In genomic region chr4:81928581-81929244, GRCm38 (mm10) we compare ENCODE assay signal across 16 mouse cellular contexts.
DNase-seq lines count a peak whose midpoint lies in the region; ATAC-seq and TF ChIP-seq lines count a peak whose summit lies in the region.
"Had no signal": no experiment of that assay in that cellular context is flagged by ENCODE, and none has a peak within 500 bp of the region (broad histone marks: within the 10 kb centered on the region; RNA-seq: fewer than 3 reads in every experiment).

No protein-coding gene starts in this region.

- no peaks in the 10 kb centered on the region for H3K27me3 ChIP-seq in lung, embryonic 14.5 days (ENCODE audit: insufficient read depth, low read length)
- H3K27me3 ChIP-seq in hindbrain, embryonic 13.5 days: no peaks in the 10 kb centered on the region
- no peaks in the 10 kb centered on the region; the same call in 1 of the 2 replicates for H3K27me3 ChIP-seq in kidney, adult 2 months (replicated peaks; ENCODE audit: control insufficient read depth, insufficient read depth, low read length)
- H3K27me3 ChIP-seq: hindbrain, embryonic 12.5 days; intestine, embryonic 15.5 days; liver, embryonic 15.5 days; megakaryocyte, embryonic 14.5 days had no signal

- WGBS in lung, embryonic 14.5 days: 19% methylated on average over 9 of the region's 9 CpGs
- WGBS in hindbrain, embryonic 13.5 days: 47% methylated on average over 9 of the region's 9 CpGs
- 51% methylated on average over 9 of the region's 9 CpGs for WGBS in kidney, adult 2 months

- H3K9ac ChIP-seq in lung, embryonic 14.5 days: no peak overlapping the region
- no peak overlapping the region for H3K9ac ChIP-seq in hindbrain, embryonic 13.5 days
- H3K9ac ChIP-seq: hindbrain, embryonic 12.5 days; intestine, embryonic 15.5 days; liver, embryonic 15.5 days had no signal

- no peaks in the 10 kb centered on the region for H3K36me3 ChIP-seq in lung, embryonic 14.5 days (ENCODE audit: insufficient read depth)
- no peaks in the 10 kb centered on the region for H3K36me3 ChIP-seq in hindbrain, embryonic 13.5 days
- H3K36me3 ChIP-seq in kidney, adult 2 months (ENCODE audit: control insufficient read depth, insufficient read depth, low read length): no peaks in the 10 kb centered on the region
- H3K36me3 ChIP-seq: hindbrain, embryonic 12.5 days; intestine, embryonic 15.5 days; liver, embryonic 15.5 days had no signal

- no peak for TF ChIP-seq CTCF in lung, embryonic 14.5 days (IDR thresholded peaks at IDR 0.05; ENCODE audit: low read depth)
- no peak for TF ChIP-seq CTCF in kidney, adult 2 months (conservative IDR thresholded peaks at IDR 0.05; ENCODE audit: insufficient read depth, insufficient read length, low read depth, low read length)

- peak overlapping the region; percentile 71 for H3K27ac ChIP-seq in lung, embryonic 14.5 days (ENCODE audit: low read depth)
- no peak overlapping the region for H3K27ac ChIP-seq in hindbrain, embryonic 13.5 days
- H3K27ac ChIP-seq in kidney, adult 2 months (ENCODE audit: insufficient read depth, low read depth, low read length): no peak overlapping the region
- H3K27ac ChIP-seq: hindbrain, embryonic 12.5 days; intestine, embryonic 15.5 days; liver, embryonic 15.5 days had no signal

- TF ChIP-seq POLR2A in kidney, adult 2 months (IDR thresholded peaks at IDR 0.05; ENCODE audit: low read depth, low read length): no peak

- peak; percentile 86 for DNase-seq in lung, embryonic 14.5 days
- no peak for DNase-seq in lung, postnatal 4 days
- DNase-seq in 3134 (ENCODE audit: extremely low read depth, insufficient read length, low spot score): peak; percentile 28
- peak; percentile 62 for DNase-seq in 3T3-L1 (ENCODE audit: low read depth, low spot score)
- DNase-seq in lung, postnatal 10 days: peak; percentile 41
- DNase-seq in kidney, adult 2 months: no peak
- DNase-seq: adrenal gland, postnatal 25 days; cerebellum, adult 2 months; right cerebral cortex, adult 18-20 months; spleen, adult 18-20 months had no signal

- H3K4me1 ChIP-seq in lung, embryonic 14.5 days (ENCODE audit: insufficient read depth): peaks cover 12% of the 10 kb centered on the region; the same call in 1 of the 2 replicates
- peaks cover 5% of the 10 kb centered on the region for H3K4me1 ChIP-seq in hindbrain, embryonic 13.5 days (replicated peaks)
- H3K4me1 ChIP-seq in kidney, adult 2 months (ENCODE audit: control insufficient read depth, insufficient read depth, low read length): no peaks in the 10 kb centered on the region
- H3K4me1 ChIP-seq: intestine, embryonic 15.5 days; liver, embryonic 15.5 days; megakaryocyte, embryonic 14.5 days had no signal

- no peak overlapping the region for H3K4me3 ChIP-seq in lung, embryonic 14.5 days (ENCODE audit: low read depth, low read length)
- no peak overlapping the region for H3K4me3 ChIP-seq in hindbrain, embryonic 13.5 days
- no peak overlapping the region for H3K4me3 ChIP-seq in kidney, adult 2 months (ENCODE audit: insufficient read depth, low read depth, low read length)
- H3K4me3 ChIP-seq: hindbrain, embryonic 12.5 days; intestine, embryonic 15.5 days; liver, embryonic 15.5 days; megakaryocyte, embryonic 14.5 days had no signal

- H3K9me3 ChIP-seq in lung, embryonic 14.5 days (ENCODE audit: low read depth, low read length): no peaks in the 10 kb centered on the region
- H3K9me3 ChIP-seq in hindbrain, embryonic 13.5 days: no peaks in the 10 kb centered on the region
- H3K9me3 ChIP-seq: hindbrain, embryonic 12.5 days; intestine, embryonic 15.5 days; liver, embryonic 15.5 days; megakaryocyte, embryonic 14.5 days had no signal

- peak overlapping the region; percentile 31 for H3K4me2 ChIP-seq in lung, embryonic 14.5 days
- H3K4me2 ChIP-seq in hindbrain, embryonic 13.5 days: no peak overlapping the region
- H3K4me2 ChIP-seq: hindbrain, embryonic 12.5 days; intestine, embryonic 15.5 days; liver, embryonic 15.5 days had no signal

- ATAC-seq in lung, embryonic 14.5 days (ENCODE audit: insufficient read depth): peak; percentile 36
- ATAC-seq in hindbrain, embryonic 13.5 days (ENCODE audit: low FRiP score): no peak
- ATAC-seq: forebrain, embryonic 16.5 days; intestine, embryonic 15.5 days had no signal

Comparison
In these comparisons a context has a peak if more than half of its experiments do, and no peak if none do; other contexts are left out.
1. DNase-seq: peak in lung, embryonic 14.5 days (single experiment), 3134 (single experiment), 3T3-L1 (single experiment) and lung, postnatal 10 days (single experiment); none in lung, postnatal 4 days (0 of 2) and kidney, adult 2 months (single experiment).